Mouse (Mus musculus) kidney, embryonic 16.5 days (tissue): Measurements from ENCODE around the gene Cdh22. TPM values are rescaled to one million over a fixed set of nuclear protein-coding genes. Genes with fewer than 3 reads are reported as not detected.

Experiments used
- ATAC-seq: fragments of 200-750 bp; cut with Nextera tagmentation; 2 replicates; pipeline ENCODE4 v1.8.0; 2017; ENCODE audit warnings: moderate TSS enrichment; ENCODE audit not compliant: low FRiP score, low TSS enrichment
- H3K27ac ChIP-seq: fragments of 300-500 bp; sonication (generic); 2 replicates; pipeline ENCODE4 v1.5.1; 2014; ENCODE audit warnings: low read length
- H3K27me3 ChIP-seq: fragments of 300-500 bp; sonication (generic); 2 replicates; pipeline ENCODE4 v1.6.1; 2014; ENCODE audit warnings: low read length, control low read depth, mixed read lengths; ENCODE audit not compliant: insufficient read depth
- H3K36me3 ChIP-seq: fragments of 300-500 bp; sonication (generic); 2 replicates; pipeline ENCODE4 v1.6.1; 2014; ENCODE audit warnings: low read length, control low read depth, mixed read lengths; ENCODE audit not compliant: insufficient read depth
- H3K4me1 ChIP-seq: fragments of 300-500 bp; sonication (generic); 2 replicates; pipeline ENCODE4 v1.6.1; 2014; ENCODE audit warnings: low read length, control low read depth, mixed read lengths; ENCODE audit not compliant: insufficient read depth
- H3K4me2 ChIP-seq: fragments of 300-500 bp; sonication (generic); replicated peaks from 2 replicates; pipeline ENCODE4 v1.6.1; 2014; ENCODE audit warnings: low read depth, low read length
- H3K4me3 ChIP-seq: fragments of 300-500 bp; sonication (generic); 2 replicates; pipeline ENCODE4 v1.5.1; 2014; ENCODE audit warnings: mild to moderate bottlenecking, low read length
- H3K9ac ChIP-seq: fragments of 300-500 bp; sonication (generic); replicated peaks from 2 replicates; pipeline ENCODE4 v1.6.1; 2014; ENCODE audit warnings: low read length
- H3K9me3 ChIP-seq: fragments of 300-500 bp; sonication (generic); 2 replicates; pipeline ENCODE4 v1.6.1; 2016; ENCODE audit warnings: low read length, control low read depth
- WGBS: fragments of 180-500 bp; shearing (Covaris S2); extraction: QIAGEN DNeasy Blood & Tissue Kit; methylation state at CpG from one replicate; pipeline ENCODE4 v1.1.7; 2014; 5-methylcytosine and 5-hydroxymethylcytosine counted together
- polyA plus RNA-seq: library from polyadenylated mRNA; unstranded; fragments of >200 nt; fragmentation: Nextera tagmentation; extraction: Ambion mirVana; gene quantifications from 2 replicates; pipeline ENCODE4 v1.2.1, GENCODE M21; 2015

Gene Cdh22
- polyA plus RNA-seq, 1 experiment from 2014 or later = 0.77 TPM

DNA sequence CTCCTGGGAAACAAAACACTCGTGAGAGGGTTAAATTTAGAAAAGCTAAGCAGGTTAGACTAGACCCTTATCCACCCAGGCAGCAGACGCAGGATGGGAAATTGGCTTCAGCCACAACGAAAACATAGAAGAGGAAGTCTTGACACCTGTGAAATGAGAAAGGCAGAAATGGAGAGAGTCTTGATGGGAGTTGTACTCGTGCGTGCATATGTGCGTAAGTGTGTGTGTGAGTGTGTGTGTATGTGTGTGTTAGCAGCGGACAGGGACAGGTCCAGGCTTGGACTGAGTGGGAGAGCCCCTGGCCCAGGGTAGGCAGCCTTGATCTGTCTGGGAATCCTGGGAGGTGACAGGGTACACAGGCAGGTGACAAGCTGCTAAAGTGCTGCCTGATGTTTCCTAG lies 36.2 kb upstream of the Cdh22 start:
- ATAC-seq = no peak
- Histone ChIP-seq H3K27ac (no peak overlapping the region), H3K4me3 (no peak overlapping the region), H3K9ac (no peak overlapping the region), H3K9me3 (no peaks in the 10 kb centered on the region), H3K27me3 (0 out of 2 replicates have a peak, but pooled peaks cover 11% of the 10 kb centered on the region), H3K4me1 (peaks cover 21% of the 10 kb centered on the region), H3K4me2 (no peak overlapping the region), H3K36me3 (no peaks in the 10 kb centered on the region)
- 28% methylated on average over 7 of the region's 7 CpGs for WGBS

DNA sequence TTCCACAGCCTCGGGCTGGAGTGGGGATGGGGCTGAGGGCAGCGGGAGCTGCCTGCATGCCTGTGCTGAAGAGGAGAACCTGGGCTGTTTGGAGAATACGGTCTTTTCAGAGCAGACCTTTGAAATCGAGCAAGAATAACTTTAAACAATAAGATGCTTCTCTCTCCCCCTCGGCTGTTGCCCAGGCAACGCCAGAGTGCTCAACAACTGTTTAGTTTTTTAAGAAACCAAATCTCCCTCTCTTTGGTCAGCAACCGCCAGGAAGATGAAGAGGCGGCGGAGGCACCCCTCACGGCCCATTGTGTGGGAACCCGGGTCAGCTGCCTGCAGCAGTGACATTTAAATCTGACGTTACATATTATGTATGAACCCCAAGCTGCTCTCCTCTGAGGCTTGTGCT lies 32.1 kb upstream of the Cdh22 start:
- Histone ChIP-seq H3K27ac (no peak overlapping the region), H3K4me3 (no peak overlapping the region), H3K9ac (no peak overlapping the region), H3K27me3 (0 out of 2 replicates have a peak, but pooled peaks cover 15% of the 10 kb centered on the region), H3K36me3 (no peaks in the 10 kb centered on the region), H3K9me3 (no peaks in the 10 kb centered on the region), H3K4me1 (peaks cover 9% of the 10 kb centered on the region; the same call in 1 of the 2 replicates), H3K4me2 (no peak overlapping the region)
- WGBS = 12% methylated on average over 12 of the region's 12 CpGs
- no peak for ATAC-seq

DNA sequence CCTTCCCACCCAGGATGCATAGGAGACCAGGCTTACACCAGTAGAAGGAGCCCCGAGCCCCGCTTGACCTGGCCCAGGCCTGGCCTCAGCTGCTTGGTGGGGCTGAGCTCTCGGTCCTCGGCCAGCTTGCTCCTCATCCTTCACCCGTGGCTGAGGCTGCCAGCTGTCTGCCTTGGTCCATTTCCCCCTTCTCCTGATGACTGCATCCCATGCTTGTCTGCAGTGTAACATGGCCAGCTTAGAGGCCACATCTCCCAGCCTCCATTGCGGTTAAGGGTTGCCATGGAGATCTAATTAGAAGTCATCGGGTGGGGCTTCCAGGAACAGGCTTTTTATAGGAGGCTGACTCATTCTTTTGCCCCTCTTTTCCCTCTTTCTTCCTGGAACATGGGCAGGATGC lies 29.2 kb upstream of the Cdh22 start:
- no peak overlapping the region for H3K9ac ChIP-seq
- no peak for ATAC-seq
- H3K4me1 ChIP-seq = no peaks in the 10 kb centered on the region
- 0 out of 2 replicates have a peak, but pooled peaks cover 16% of the 10 kb centered on the region for H3K27me3 ChIP-seq
- H3K4me2 ChIP-seq = no peak overlapping the region
- H3K9me3 ChIP-seq = no peaks in the 10 kb centered on the region
- no peak overlapping the region for H3K4me3 ChIP-seq
- 59% methylated on average over 7 of the region's 7 CpGs for WGBS
- H3K27ac ChIP-seq = no peak overlapping the region
- no peaks in the 10 kb centered on the region for H3K36me3 ChIP-seq

DNA sequence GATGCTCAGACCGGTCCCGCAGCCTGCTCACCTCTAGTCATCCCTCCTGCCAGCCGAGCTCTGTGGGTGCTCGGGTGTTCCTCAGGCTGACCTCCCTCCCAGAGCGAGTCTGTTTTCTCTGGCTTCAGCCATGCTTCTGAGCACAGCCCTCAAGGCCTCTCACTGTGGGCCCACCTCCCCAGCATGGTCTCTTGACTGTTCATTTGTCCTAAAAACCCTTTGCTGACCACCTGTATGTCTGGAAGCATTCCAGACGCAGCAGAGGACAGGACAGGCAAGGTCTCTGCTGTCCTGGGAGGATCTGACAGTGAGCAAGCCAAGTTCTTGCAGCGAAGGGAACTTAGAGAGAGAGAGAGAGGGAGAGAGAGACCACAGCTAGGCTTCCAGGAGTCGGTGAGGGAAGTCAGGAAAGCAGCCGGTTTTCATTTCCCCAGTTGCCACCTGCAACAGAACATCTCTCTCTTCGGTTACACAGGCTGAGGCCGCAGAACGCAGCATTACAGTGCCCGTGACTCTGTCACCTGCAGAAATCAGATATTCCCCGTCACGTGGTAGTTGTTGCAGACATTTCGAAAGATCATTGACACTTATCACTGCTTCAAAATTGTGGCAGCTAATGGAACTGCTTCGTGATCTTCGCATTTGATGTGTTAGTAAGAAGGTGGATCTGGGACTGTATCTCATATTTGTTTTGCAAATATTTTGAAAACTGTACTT lies 27.8 kb upstream of the Cdh22 start:
- ATAC-seq = no peak
- Histone ChIP-seq H3K4me1 (no peaks in the 10 kb centered on the region), H3K9me3 (no peaks in the 10 kb centered on the region), H3K4me2 (no peak overlapping the region), H3K9ac (no peak overlapping the region), H3K4me3 (no peak overlapping the region), H3K36me3 (no peaks in the 10 kb centered on the region), H3K27me3 (0 out of 2 replicates have a peak, but pooled peaks cover 18% of the 10 kb centered on the region), H3K27ac (no peak overlapping the region)
- 57% methylated on average over 18 of the region's 18 CpGs for WGBS

DNA sequence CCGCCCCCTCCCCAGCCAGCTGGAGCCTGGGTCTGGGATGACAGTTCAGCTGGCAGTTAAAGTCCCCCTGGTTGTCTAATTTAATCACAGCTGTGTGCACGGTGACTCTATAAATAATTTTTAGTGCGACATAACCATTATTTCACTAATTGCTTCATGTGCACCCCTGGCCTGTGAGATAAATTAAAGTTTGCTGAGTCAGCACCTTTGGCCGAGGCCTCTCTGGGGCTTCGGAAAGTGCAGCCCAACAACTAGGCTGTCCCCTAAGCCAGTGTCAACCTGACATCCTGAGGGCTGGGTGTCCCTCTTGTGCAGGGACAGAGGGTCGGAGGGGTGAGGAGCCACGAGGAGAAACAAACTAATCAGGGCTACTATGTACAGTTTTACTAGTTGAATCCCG lies 25.2 kb upstream of the Cdh22 start:
- no peak overlapping the region for H3K4me2 ChIP-seq
- peaks cover 1% of the 10 kb centered on the region; the same call in 1 of the 2 replicates for H3K4me1 ChIP-seq
- H3K4me3 ChIP-seq = no peak overlapping the region
- H3K27ac ChIP-seq = no peak overlapping the region
- no peaks in the 10 kb centered on the region for H3K36me3 ChIP-seq
- peaks cover 18% of the 10 kb centered on the region for H3K27me3 ChIP-seq
- WGBS = 47% methylated on average over 8 of the region's 8 CpGs
- no peaks in the 10 kb centered on the region for H3K9me3 ChIP-seq
- H3K9ac ChIP-seq = no peak overlapping the region
- no peak for ATAC-seq

DNA sequence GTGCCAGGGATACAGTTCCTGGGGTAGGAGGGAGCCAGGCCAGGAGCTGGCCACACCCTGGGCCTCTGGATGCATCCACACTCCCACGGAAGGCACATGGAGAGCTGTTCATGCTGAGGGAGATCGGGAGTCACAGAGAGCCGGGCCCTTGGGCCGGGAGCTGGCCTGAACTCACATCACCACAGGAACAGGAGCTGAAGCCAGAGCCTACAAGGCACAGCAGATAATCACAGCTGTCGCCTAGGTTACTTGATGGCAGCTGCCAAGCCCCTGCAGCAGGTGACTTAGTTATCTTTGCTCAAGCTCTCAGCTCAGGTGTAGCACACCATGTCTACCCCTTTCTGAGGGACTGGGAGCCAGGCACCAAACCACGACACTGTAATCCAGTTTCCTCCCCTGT lies 23.7 kb upstream of the Cdh22 start:
- Histone ChIP-seq H3K4me1 (peaks cover 12% of the 10 kb centered on the region), H3K4me2 (no peak overlapping the region), H3K36me3 (no peaks in the 10 kb centered on the region), H3K27ac (no peak overlapping the region), H3K27me3 (peaks cover 33% of the 10 kb centered on the region), H3K9me3 (no peaks in the 10 kb centered on the region), H3K9ac (no peak overlapping the region), H3K4me3 (no peak overlapping the region)
- no peak for ATAC-seq
- WGBS = 68% methylated on average over 6 of the region's 6 CpGs

DNA sequence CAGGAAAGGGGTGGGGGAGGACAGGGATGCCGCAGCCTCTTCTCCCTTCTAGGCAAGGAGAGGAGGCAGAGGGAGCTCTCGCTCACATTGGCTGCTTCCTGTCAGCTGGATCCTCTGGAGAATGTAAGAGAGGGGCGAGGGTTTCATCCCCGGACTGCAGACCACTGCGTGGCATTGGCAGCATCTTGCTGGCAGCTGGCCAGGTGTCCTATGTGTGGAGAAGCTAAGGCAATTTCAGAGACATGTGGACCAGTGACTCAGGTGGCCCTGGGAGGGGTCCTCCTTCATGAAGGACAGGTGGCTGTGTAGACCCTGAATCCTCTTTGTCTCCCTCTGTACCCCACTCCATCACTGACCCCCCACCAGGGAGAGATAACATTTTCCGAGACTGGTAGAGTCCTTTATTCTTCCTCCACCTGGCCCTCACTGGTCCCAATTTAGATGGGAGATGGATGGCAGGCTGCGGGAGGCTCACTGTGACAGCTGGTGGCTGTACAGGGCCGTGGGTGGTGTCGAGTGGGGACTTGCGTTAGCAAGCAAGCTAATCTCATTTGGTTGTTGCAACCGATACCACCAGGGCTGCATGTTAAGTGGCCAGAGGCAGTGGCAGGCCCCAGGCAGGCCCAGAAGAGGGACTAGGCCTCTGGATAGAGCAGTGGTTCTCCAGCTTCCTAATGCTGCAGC lies 22.6 kb upstream of the Cdh22 start:
- no peak for ATAC-seq
- Histone ChIP-seq H3K4me2 (no peak overlapping the region), H3K27me3 (peaks cover 41% of the 10 kb centered on the region), H3K36me3 (no peaks in the 10 kb centered on the region), H3K4me1 (peaks cover 15% of the 10 kb centered on the region), H3K4me3 (no peak overlapping the region), H3K9ac (no peak overlapping the region), H3K9me3 (no peaks in the 10 kb centered on the region), H3K27ac (no peak overlapping the region)
- WGBS = 61% methylated on average over 11 of the region's 11 CpGs

DNA sequence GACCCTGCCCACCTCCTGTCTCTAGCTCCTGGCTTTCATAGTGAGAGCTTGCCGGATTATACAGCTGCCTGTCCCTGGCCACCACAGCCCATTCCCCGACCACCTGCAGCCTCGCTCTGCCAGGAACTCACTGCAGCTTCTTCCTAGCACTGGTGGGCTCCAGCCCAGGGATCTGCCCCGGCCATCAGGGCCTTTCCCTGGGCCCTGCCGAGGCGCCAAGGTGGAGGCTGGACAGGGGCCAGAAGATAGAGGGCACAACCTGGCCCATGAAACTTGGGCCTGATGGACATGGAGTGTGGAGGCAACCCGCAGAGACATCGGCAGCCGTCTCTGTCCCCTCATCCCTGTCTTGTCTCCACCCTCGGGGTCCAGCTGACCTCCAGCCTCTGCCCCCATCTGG lies 21.6 kb upstream of the Cdh22 start:
- no peak overlapping the region for H3K4me2 ChIP-seq
- 73% methylated on average over 10 of the region's 10 CpGs for WGBS
- H3K27ac ChIP-seq = no peak overlapping the region
- H3K9ac ChIP-seq = no peak overlapping the region
- no peak for ATAC-seq
- H3K36me3 ChIP-seq = no peaks in the 10 kb centered on the region
- no peaks in the 10 kb centered on the region for H3K9me3 ChIP-seq
- H3K4me1 ChIP-seq = peaks cover 17% of the 10 kb centered on the region
- H3K27me3 ChIP-seq = peaks cover 45% of the 10 kb centered on the region
- no peak overlapping the region for H3K4me3 ChIP-seq

DNA sequence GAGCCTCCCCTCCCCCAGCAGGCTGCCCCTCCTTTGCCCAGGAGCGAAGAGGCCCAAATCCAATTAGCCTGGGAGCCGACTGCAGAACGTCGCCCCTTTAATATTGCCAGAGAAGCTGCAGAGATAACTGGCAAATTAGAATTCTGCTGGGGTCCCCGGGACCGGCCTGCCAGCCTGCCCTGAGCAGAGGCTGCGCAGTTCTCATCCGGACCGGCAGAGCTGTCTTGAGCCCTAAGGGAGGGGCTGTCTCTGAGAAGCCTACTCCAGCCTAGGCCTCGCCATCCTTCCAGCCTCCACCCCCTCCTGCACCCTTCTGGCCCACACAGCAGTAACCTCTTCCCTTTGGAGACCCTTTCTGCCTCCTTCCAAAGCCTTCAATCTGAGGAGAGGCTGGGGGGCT lies 19.2 kb upstream of the Cdh22 start:
- WGBS = 11% methylated on average over 10 of the region's 10 CpGs
- no peak for ATAC-seq
- Histone ChIP-seq H3K4me1 (peaks cover 17% of the 10 kb centered on the region), H3K27ac (no peak overlapping the region), H3K9me3 (no peaks in the 10 kb centered on the region), H3K36me3 (no peaks in the 10 kb centered on the region), H3K4me3 (no peak overlapping the region), H3K4me2 (no peak overlapping the region), H3K9ac (no peak overlapping the region), H3K27me3 (peaks cover 47% of the 10 kb centered on the region)

DNA sequence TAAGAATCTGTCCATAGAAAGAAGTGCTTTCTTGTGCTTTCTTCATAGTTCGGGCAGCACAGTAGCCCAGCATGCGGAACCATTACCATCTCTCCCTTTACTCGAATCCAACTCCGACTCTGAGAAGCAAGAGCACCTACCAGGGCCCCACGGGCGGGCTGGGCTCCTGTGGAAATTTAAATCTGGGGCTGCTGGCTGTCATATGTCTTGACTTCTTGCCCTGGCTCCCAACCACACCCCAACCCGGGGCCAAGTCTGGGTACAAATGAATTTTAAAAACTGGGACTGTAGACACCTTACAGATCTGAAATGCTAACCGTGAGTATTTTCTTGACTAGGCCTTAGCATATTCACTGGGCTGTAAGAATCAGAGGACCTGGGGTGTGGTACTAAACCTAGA lies 18.6 kb upstream of the Cdh22 start:
- H3K27ac ChIP-seq = no peak overlapping the region
- ATAC-seq = no peak
- H3K36me3 ChIP-seq = no peaks in the 10 kb centered on the region
- H3K27me3 ChIP-seq = peaks cover 45% of the 10 kb centered on the region
- H3K9me3 ChIP-seq = no peaks in the 10 kb centered on the region
- no peak overlapping the region for H3K9ac ChIP-seq
- WGBS = 80% methylated on average over 8 of the region's 8 CpGs
- no peak overlapping the region for H3K4me2 ChIP-seq
- no peak overlapping the region for H3K4me3 ChIP-seq
- H3K4me1 ChIP-seq = peaks cover 17% of the 10 kb centered on the region
